Mouse (Mus musculus) G1E-ER4 (cell line): Measurements from ENCODE around the gene Mdn1. TPM values are rescaled to one million over a fixed set of nuclear protein-coding genes. Genes with fewer than 3 reads are reported as not detected.

Source experiments
- GATA1 ChIP-seq: IDR thresholded peaks from one replicate; pipeline ENCODE4 v1.8.0; 2012; ENCODE audit warnings: low read length, inconsistent platforms
- polyA plus RNA-seq: library from polyadenylated mRNA; stranded (reverse); fragments of >175 nt; gene quantifications from 2 replicates; pipeline ENCODE4 v1.2.3, GENCODE M21; 2012

Mdn1 gene
- polyA plus RNA-seq: 3.5 and 3.7 TPM in 2 replicates

DNA sequence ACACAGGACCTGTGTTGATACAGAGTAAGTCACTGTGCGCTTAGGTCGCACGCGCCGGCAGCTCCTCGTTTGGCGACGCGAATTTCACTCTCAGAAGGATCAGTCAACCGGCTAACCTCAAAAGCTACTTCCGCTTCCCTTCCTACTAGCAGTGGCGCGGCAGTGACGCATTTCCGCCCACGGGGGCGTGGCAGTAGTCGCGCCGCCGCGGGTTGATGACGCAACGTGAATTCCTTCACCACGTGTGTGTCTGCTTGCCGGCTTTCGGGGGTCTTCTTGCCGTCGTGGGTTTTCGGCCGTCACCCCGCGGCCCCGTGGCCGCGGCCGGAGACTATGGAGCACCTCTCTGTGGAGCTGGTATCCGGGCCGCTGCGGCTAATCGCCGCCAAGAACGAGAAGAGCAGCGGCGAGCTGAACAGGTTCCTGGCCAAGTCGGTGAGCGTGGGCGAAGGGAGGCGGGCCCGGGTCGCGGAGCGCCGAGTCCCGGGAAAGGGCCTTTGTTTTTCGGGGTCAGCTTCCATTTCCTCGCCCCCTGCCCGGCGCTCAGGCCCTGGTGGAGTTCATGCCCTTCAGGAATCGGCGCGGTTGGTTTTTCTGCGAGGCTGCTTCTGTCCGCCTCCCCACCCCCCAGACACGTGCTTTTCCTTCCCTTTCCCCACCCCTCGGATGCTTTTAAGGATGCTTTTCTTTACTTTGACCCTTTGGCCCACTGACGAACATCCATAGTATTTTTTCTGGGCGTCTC, at the start of gene Mdn1:
Mdn1 (plus strand) TSS at position 202 of the 745 bp plus-strand sequence.
- TF ChIP-seq GATA1: no peak

DNA sequence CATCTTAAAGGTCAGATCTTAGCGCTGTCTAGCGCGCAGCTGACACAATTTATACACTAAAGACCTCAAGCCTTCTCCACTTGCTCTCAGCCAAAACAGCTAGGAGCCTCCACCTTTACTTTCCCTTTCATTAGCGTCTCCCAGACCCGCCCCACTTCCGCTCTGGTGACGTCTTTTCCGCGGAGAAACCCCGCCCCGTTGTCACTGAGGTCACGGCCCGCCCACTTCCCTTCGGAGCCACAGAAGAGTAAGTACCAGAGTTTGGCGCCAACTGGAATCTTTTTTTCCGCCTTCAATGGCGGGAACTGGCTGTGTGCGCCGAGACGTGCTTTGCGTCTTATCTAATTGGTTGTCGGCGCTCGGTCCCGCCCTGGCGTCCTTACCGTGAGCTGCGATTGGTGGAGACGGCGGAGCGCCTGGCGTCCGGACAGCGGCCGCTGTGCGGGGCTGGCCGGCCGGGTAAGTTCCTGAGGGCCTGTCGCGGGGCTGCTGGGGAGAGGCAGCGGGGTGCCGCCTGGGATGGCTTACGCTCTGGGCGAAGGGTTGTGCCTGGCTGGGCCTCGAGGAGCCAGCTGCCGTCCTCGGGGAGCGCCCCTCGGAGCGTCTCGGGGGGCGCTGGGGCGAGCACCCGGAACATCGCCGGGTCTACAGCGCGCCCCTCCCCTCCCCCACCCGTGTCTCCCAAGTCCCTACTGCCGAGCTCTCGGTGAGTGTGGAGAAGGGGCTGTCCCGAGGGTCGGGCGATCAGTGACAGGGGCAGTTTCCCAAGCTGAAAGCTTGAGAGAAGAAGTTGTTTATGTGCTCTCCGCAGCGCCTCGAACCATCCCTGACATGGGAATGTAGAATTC, 41.7 kb upstream of the Mdn1 start, which contains the start of gene Casp8ap2:
Casp8ap2 (plus strand) TSS at position 418 of the 848 bp plus-strand sequence.
- no peak for TF ChIP-seq GATA1

DNA sequence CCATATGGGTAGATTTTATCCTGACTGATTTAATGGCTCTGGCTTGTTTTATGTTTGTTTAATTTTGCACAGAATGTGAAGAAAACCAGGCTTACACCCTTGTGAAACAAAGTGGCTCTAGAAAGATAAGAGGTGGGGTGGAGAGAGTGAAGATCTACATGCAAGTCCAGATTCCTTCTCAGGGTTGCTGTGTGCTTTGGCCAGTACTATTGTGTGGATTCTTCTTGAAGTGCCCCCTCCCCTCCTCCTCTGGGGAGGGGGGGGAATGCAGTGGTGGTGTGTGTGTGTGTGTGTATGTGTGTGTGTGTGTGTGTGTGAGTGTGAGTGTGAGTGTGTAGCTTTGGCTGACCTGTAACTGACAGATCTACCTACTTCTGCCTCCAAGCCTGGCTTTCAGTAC, 35.3 kb upstream of the Mdn1 start:
- TF ChIP-seq GATA1: no peak

DNA sequence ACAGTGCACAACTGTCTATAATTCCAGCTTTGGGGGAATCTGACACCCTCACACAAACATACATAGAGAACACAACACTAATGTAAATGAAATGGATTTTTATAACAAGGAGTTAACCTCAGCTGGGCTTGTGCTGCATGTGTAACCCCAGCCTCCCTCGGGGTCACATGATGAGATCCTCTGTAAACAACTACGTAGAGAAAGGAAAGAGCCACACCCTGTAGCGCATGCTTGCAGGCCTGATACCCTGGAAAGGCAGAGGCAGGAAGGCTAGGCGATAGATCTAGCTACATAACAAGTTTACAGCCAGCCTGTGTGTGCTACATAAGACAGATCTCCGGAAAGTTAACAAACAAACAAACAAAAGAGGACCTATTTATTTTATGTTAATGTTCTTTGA, 5.2 kb upstream of the Mdn1 start:
- no peak for TF ChIP-seq GATA1

DNA sequence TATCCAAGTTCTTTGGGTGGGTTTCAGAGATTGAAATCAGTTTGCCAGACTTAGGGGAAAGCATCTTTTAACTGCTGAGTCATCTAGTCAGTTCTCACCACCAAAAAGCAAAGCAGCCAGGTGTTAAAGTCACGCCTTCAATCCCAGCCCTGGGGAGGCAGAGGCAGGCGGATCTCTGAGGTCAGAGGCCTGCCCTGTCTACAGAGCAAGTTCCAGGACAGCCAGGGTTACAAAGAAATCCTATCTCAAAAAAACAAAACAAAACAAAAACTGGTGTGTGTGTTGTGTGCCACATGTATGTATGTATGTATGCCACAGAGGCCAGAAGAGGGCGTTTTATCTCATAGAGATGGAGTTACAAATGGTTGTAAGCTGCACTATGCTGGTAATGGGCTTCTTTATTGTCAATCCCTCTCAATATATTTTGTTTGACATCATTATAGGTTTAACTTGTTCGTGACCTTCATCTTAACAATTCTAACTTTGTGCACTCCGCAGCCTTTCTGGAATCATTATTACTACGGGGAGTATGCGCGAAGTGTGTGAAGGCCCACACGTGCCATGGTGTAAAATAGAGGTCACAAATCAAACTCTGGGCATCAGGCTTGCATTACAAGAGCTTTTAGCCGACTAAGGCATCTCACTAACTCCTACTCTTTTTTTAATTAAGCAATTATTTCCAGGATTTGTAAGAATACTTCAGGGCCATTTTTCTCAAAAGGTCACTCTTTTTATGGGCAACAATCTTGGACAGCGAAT, 594 bp upstream of the Mdn1 start:
- no peak for TF ChIP-seq GATA1

DNA sequence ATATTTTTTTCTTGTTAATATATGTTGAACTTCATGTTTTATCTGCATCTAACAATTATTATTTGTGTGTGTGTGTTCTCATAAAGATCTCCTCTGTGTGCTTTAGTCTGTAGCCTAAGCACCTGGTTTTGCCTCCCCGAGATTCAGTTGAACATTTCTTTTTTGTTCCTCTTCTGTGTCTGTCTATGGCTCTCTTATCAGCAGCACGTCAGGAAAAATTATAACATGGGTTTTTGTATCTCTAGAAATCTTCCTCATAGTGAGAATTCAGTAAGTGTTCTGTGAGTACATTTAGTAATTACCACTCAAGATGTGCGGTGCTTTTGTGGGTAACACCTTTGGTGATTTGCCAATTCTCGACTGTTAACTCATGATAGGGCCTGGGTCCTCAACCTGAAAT, 8.9 kb downstream of the Mdn1 start:
- no peak for TF ChIP-seq GATA1

DNA sequence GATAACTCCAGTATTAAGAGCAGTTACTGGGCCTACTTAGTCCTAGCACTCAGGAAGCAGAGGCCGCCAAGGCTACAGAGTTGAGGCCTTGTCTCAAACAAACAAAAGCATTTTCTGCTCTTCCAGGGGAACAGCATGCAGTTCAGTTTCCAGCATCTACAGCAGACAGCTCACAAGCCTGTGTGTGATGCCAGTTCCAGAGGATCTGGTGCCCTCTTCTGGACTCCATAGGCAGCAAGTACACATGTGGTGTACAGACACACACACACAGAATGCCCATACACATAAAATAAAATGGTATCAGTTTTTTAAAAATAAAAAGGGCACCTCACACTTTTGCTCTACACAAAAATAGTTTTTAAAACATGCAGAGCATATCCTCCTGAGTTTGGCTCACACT, 11.4 kb downstream of the Mdn1 start:
- TF ChIP-seq GATA1: no peak

DNA sequence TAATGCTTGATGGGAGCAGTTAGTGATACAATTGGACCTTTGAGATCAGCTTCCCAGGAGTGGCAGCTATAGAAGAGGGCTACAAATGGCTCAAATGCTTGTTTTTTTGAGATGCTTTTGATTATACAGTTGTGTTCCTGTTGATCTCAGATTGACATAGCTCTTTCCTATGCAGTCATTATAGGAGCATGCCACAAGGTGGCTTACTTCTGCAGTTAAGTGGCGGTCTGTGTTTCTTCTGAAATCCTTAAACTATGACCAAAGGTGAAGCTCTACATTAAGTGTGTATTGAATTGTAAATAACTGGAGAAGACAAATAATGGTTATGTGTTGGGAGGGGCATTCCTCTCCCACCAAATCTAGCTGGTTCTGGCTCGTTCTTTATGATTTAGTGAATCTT, 12.9 kb downstream of the Mdn1 start:
- TF ChIP-seq GATA1: no peak

DNA sequence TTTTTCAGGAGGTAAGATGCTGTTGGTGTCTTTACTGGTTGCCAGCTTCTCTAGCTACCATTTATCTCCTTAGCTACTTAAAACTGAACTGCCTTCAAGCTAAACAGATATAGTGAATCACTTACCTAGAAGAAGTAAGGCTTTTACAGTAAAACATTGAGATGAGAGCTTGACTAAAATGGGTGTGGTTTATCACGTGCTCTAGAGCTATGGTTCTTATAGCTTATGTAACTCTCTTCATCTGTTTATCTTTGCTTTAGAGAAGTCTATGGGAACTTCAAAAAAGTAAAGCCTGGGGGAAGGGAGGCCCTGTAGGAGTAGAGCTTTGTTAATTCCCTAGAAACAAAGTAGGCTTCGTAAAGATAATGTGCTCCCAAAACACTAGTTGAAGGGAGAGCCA, 17.1 kb downstream of the Mdn1 start:
- no peak for TF ChIP-seq GATA1

DNA sequence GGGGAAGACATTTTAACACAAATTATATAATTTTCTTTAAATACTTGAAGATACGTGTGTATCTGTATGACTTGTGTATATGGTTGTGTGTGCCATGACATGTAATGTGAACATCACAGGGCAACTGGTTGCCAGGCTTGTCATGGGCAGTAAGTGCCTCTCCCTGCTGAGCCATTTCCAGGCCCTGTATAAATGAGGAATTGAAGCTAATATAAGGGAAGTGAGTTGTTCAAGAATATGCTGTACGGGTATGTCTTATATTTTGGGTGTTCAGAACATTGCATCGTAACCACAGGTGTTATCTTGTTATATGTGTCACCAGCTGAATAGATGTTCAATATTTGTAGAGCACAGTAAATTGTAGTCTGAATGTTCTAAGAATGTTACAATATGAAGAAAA, 20.6 kb downstream of the Mdn1 start:
- no peak for TF ChIP-seq GATA1

DNA sequence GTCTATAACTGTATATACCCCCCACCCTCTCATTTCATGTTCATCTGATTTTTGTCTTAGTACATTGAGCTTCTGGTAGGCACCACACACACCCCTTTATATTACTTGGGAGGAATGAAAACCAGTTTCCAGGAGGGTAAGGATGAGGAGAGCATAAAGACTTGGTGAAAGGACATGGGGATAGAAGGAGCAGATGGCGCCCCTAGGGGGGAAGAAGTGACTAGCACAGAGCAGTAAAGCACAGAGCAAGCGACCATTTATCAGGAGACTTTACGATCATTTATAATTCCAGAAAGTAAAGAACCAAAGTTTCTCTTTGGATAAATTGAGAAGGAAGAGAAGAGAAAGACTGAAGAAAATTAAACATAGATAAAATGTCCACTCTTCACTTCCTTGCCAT, 23.9 kb downstream of the Mdn1 start:
- no peak for TF ChIP-seq GATA1

DNA sequence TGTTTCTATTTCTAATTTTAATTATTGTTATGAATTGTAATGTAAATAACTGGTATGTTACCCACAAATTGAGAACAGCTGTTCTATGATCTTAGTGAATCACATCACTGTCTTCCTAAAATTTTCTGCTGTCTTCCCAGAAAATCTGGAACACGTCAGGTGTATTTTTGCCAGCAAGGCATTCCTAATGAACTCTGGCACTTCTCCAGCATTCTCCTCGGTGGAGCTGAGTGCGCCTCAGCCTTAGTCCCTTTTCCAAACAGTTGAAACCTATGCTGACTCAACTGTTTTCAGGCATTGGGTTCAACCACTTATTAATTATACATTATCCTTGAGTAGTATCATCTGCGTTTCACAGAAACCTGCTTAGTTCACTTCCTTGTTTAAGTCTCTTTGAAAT, 25.6 kb downstream of the Mdn1 start:
- no peak for TF ChIP-seq GATA1

DNA sequence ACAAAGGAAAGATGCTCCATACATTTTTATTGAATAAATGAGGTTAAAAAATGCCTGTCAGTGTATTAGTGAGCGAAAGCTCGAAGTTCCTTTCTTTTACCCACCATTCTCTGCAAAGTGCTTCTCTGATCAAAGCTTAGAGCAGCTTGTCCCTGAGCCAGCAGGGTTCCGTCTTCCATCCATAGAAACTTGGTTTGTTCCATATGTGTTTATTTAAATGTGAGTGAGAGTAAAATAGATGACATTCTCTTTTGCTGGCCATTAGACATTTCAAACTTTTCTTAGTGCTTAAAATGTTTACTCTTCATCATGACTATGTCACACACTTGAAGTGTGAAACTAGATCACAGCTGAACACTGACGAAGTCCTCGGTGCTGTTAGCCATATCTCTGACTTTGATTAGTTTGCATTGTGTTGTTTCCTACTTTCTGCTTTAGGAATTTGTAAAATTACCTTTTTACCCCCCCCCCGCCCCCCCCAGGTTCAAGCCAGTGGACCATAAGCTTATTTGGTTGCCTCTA, 26.2 kb downstream of the Mdn1 start:
- TF ChIP-seq GATA1: no peak

DNA sequence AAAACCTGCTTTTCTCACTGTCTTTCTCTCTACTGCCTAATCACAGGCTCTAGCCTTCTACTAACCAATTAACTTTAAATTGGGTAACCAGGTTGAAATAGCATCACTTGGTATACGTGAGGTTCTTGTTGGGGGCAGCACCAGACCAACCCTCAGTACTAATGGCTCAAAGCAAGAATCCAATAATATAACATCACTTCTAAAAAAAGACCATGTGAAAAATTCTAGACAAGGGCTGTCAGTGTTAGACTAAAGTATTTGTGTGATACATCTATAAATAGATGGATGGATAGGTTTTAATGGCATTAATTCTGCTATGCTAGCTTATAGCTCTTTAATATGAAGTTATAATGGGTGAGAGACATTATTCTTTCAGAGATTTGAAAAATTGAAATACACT, 60.8 kb downstream of the Mdn1 start:
- TF ChIP-seq GATA1: no peak

DNA sequence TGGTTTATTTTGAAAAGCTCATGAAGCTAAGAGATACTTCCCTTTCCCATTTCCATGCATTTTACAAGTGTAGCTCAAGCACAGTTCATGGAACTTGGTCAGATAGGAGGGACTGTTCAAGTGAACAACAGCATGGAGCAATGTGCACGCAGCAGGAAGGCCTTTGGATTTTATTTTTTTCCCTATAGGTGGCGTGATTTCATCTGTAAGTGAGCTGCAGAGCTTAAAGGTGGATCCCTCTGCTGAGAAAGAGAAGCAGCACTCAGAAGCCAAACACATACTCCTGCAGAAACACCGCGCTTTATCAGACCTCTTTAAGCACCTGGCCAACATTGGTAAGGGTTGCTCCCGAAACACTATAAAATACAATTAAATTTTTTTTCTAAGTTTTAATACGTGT, 88.5 kb downstream of the Mdn1 start:
- no peak for TF ChIP-seq GATA1

DNA sequence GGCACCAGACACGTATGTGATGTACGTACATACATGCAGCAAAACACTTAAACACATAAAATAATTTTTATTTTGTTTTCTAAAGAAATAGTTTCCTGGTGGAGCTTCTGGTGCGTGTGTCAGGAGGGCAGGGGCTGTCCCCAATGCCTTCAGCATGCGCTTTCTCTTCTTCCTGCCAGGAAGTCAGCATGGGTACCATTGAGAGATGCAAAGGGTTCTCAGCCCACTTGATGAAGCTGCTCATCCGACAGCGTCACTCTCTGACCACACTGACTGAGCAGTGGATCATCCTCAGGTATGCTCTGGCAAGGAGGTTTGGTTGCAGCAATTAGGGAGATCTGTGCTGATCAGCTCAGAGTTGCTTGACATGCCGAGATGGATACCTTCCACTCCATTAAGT, 91.5 kb downstream of the Mdn1 start:
- no peak for TF ChIP-seq GATA1
